Mouse (Mus musculus) limb, embryonic 14.5 days (tissue): ENCODE data around the gene Rbfox1. TPM values are rescaled to one million over a fixed set of nuclear protein-coding genes. Genes with fewer than 3 reads are reported as not detected.

Source experiments
- ATAC-seq: fragments of 200-750 bp; cut with Nextera tagmentation; 2 replicates; pipeline ENCODE4 v1.8.0; 2017; ENCODE audit warnings: low read depth, moderate number of reproducible peaks, moderate TSS enrichment; ENCODE audit not compliant: low FRiP score
- DNase-seq: peaks from one replicate; pipeline ENCODE4 v3.0.0-alpha.2; 2015; ENCODE audit warnings: low spot score
- H3K27ac ChIP-seq: fragments of 300-500 bp; sonication (generic); replicated peaks from 2 replicates; pipeline ENCODE4 v1.5.1; 2014; ENCODE audit warnings: low read depth, mild to moderate bottlenecking, low read length, moderate library complexity, mixed read lengths
- H3K27me3 ChIP-seq: fragments of 300-500 bp; sonication (generic); 2 replicates; pipeline ENCODE4 v1.6.1; 2014; ENCODE audit warnings: low read length, mixed read lengths; ENCODE audit not compliant: control insufficient read depth, insufficient read depth
- H3K36me3 ChIP-seq: fragments of 300-500 bp; sonication (generic); 2 replicates; pipeline ENCODE4 v1.6.1; 2014; ENCODE audit warnings: mild to moderate bottlenecking, low read length, moderate library complexity, mixed read lengths; ENCODE audit not compliant: control insufficient read depth, insufficient read depth
- H3K4me1 ChIP-seq: fragments of 300-500 bp; sonication (generic); 2 replicates; pipeline ENCODE4 v1.6.1; 2014; ENCODE audit warnings: antibody characterized with exemption, low read length, mixed read lengths; ENCODE audit not compliant: control insufficient read depth, insufficient read depth
- H3K4me2 ChIP-seq: fragments of 300-500 bp; sonication (generic); replicated peaks from 2 replicates; pipeline ENCODE4 v1.6.1; 2014; ENCODE audit warnings: low read depth, mild to moderate bottlenecking, low read length, moderate library complexity; ENCODE audit not compliant: severe bottlenecking
- H3K4me3 ChIP-seq: fragments of 300-500 bp; sonication (generic); replicated peaks from 2 replicates; pipeline ENCODE4 v1.5.1; 2014; ENCODE audit warnings: low read length
- H3K9ac ChIP-seq: fragments of 300-500 bp; sonication (generic); 2 replicates; pipeline ENCODE4 v1.6.1; 2014; ENCODE audit warnings: mild to moderate bottlenecking, low read depth, low read length, moderate library complexity; ENCODE audit not compliant: severe bottlenecking
- H3K9me3 ChIP-seq: fragments of 300-500 bp; sonication (generic); 2 replicates; pipeline ENCODE4 v1.6.1; 2016; ENCODE audit warnings: low read length; ENCODE audit not compliant: control insufficient read depth
- POLR2A ChIP-seq: fragments of 200-500 bp; IDR thresholded peaks from 2 replicates; pipeline ENCODE4 v1.8.0; 2012; ENCODE audit warnings: inconsistent platforms, mild to moderate bottlenecking, moderate library complexity, borderline replicate concordance; ENCODE audit not compliant: insufficient read depth, insufficient read length; ENCODE audit errors: extremely low read depth
- WGBS: fragments of 180-500 bp; shearing (Covaris S2); extraction: QIAGEN DNeasy Blood & Tissue Kit; methylation state at CpG from one replicate; pipeline ENCODE4 v1.1.7; 2014; 5-methylcytosine and 5-hydroxymethylcytosine counted together
- polyA plus RNA-seq, 2 experiments: library from polyadenylated mRNA; depleted of rRNA in 1 of 2; stranded (reverse) in 1 of 2; unstranded in 1 of 2; fragments of >200 nt; fragmentation: Nextera tagmentation in 1 of 2; extraction: Ambion mirVana in 1 of 2; gene quantifications; 2 replicates each; pipeline versions ENCODE4 v1.2.1 to v1.2.3; 2012 to 2014

The Rbfox1 gene
- polyA plus RNA-seq, 2 experiments = 3.8 to 6.0 TPM

GRCm38 (mm10) chr16:6897734-6898133, 1012.6 kb downstream of the Rbfox1 start:
- DNase-seq (no peak), ATAC-seq (no peak)
- H3K4me3 ChIP-seq = no peak overlapping the region
- WGBS = 29% methylated on average over 6 of the region's 6 CpGs
- no peak overlapping the region for H3K9ac ChIP-seq
- no peaks in the 10 kb centered on the region for H3K36me3 ChIP-seq
- H3K9me3 ChIP-seq = no peaks in the 10 kb centered on the region
- no peak overlapping the region for H3K27ac ChIP-seq
- TF ChIP-seq POLR2A = no peak
- no peaks in the 10 kb centered on the region for H3K27me3 ChIP-seq
- no peaks in the 10 kb centered on the region for H3K4me1 ChIP-seq
- no peak overlapping the region for H3K4me2 ChIP-seq

- Histone ChIP-seq H3K27me3 (no peaks in the 10 kb centered on the region), H3K4me3 (no peak overlapping the region), H3K4me1 (no peaks in the 10 kb centered on the region), H3K4me2 (no peak overlapping the region), H3K36me3 (no peaks in the 10 kb centered on the region), H3K9me3 (no peaks in the 10 kb centered on the region), H3K9ac (no peak overlapping the region), H3K27ac (no peak overlapping the region)
- DNase-seq (no peak), ATAC-seq (no peak)
- TF ChIP-seq POLR2A = no peak
- 42% methylated on average over 2 of the region's 2 CpGs for WGBS
These were observed 1014.9 kb downstream of the Rbfox1 start for GRCm38 (mm10) chr16:6900006-6900405.

GRCm38 (mm10) chr16:6904984-6905383, 1019.8 kb downstream of the Rbfox1 start:
- 69% methylated on average over 4 of the region's 4 CpGs for WGBS
- Histone ChIP-seq H3K9me3 (no peaks in the 10 kb centered on the region), H3K4me2 (no peak overlapping the region), H3K9ac (no peak overlapping the region), H3K27ac (no peak overlapping the region), H3K27me3 (no peaks in the 10 kb centered on the region), H3K36me3 (no peaks in the 10 kb centered on the region), H3K4me3 (no peak overlapping the region), H3K4me1 (no peaks in the 10 kb centered on the region)
- TF ChIP-seq POLR2A = no peak
- ATAC-seq (no peak), DNase-seq (no peak)

- no peaks in the 10 kb centered on the region for H3K4me1 ChIP-seq
- H3K27ac ChIP-seq = no peak overlapping the region
- H3K4me3 ChIP-seq = no peak overlapping the region
- WGBS = 80% methylated on average over 2 of the region's 2 CpGs
- H3K27me3 ChIP-seq = no peaks in the 10 kb centered on the region
- H3K9ac ChIP-seq = no peak overlapping the region
- ATAC-seq = no peak
- no peak for TF ChIP-seq POLR2A
- H3K4me2 ChIP-seq = no peak overlapping the region
- H3K36me3 ChIP-seq = no peaks in the 10 kb centered on the region
- no peaks in the 10 kb centered on the region for H3K9me3 ChIP-seq
- no peak for DNase-seq
These were observed 1020.8 kb downstream of the Rbfox1 start for GRCm38 (mm10) chr16:6906001-6906400.

- TF ChIP-seq POLR2A = no peak
- no peaks in the 10 kb centered on the region for H3K4me1 ChIP-seq
- DNase-seq = no peak
These were observed 1022.4 kb downstream of the Rbfox1 start for GRCm38 (mm10) chr16:6907550-6907949.

GRCm38 (mm10) chr16:6914531-6914930, 1029.4 kb downstream of the Rbfox1 start:
- Histone ChIP-seq H3K27ac (no peak overlapping the region), H3K27me3 (no peaks in the 10 kb centered on the region), H3K4me3 (no peak overlapping the region), H3K36me3 (no peaks in the 10 kb centered on the region), H3K9ac (no peak overlapping the region), H3K4me2 (no peak overlapping the region), H3K9me3 (no peaks in the 10 kb centered on the region), H3K4me1 (peaks cover 4% of the 10 kb centered on the region; the same call in 1 of the 2 replicates)
- ATAC-seq (no peak), DNase-seq (no peak)
- 77% methylated on average over 4 of the region's 4 CpGs for WGBS
- no peak for TF ChIP-seq POLR2A

More at GRCm38 (mm10) chr16:6907550-6907949, 1022.4 kb downstream of the Rbfox1 start:
- Histone ChIP-seq H3K9me3 (no peaks in the 10 kb centered on the region), H3K9ac (no peak overlapping the region), H3K4me2 (no peak overlapping the region), H3K27ac (no peak overlapping the region), H3K4me3 (no peak overlapping the region), H3K36me3 (no peaks in the 10 kb centered on the region), H3K27me3 (no peaks in the 10 kb centered on the region)
- ATAC-seq = no peak
- 64% methylated on average over 6 of the region's 6 CpGs for WGBS
